Mouse (Mus musculus): ENCODE results near the gene Gne. TPM values are rescaled to one million over a fixed set of nuclear protein-coding genes. Genes with fewer than 3 reads are reported as not detected.

Gene Gne
- polyA plus RNA-seq, 1 experiment from 2014 or later = 33.1 TPM

GRCm38 (mm10) chr4:44110771-44111170 lies 26.8 kb upstream of the Gne start:
- DNase-seq (ENCODE audit: low spot score) (no peak), ATAC-seq (no peak)
- no peak overlapping the region for H3K4me2 ChIP-seq (replicated peaks; ENCODE audit: low read depth, low read length)
- no peaks in the 10 kb centered on the region for H3K36me3 ChIP-seq (ENCODE audit: insufficient read depth, low read length)
- TF ChIP-seq EP300 (IDR thresholded peaks at IDR 0.05) = no peak
- TF ChIP-seq CTCF (IDR thresholded peaks at IDR 0.05) = no peak
- 65% methylated on average over 7 of the region's 7 CpGs for WGBS
- no peak overlapping the region for H3K27ac ChIP-seq (ENCODE audit: low read length)
- no peaks in the 10 kb centered on the region for H3K9me3 ChIP-seq (ENCODE audit: low read length)
- peaks cover 18% of the 10 kb centered on the region; the same call in 1 of the 2 replicates for H3K4me1 ChIP-seq (ENCODE audit: insufficient read depth, low read depth, low read length)
- H3K4me3 ChIP-seq (ENCODE audit: low read depth, low read length) = no peak overlapping the region
- no peak overlapping the region for H3K9ac ChIP-seq (replicated peaks; ENCODE audit: low read depth)
- no peaks in the 10 kb centered on the region for H3K27me3 ChIP-seq (replicated peaks; ENCODE audit: insufficient read depth, low read length)

- DNase-seq (ENCODE audit: low spot score) = no peak
- Histone ChIP-seq H3K4me1 (ENCODE audit: insufficient read depth, low read depth, low read length) (peaks cover 33% of the 10 kb centered on the region), H3K4me3 (ENCODE audit: low read depth, low read length) (no peak overlapping the region), H3K9me3 (ENCODE audit: low read length) (no peaks in the 10 kb centered on the region), H3K27ac (ENCODE audit: low read length) (0 out of 2 replicates have a peak overlapping the region, but pooled peaks have one; percentile 48), H3K27me3 (replicated peaks; ENCODE audit: insufficient read depth, low read length) (no peaks in the 10 kb centered on the region), H3K4me2 (replicated peaks; ENCODE audit: low read depth, low read length) (no peak overlapping the region), H3K9ac (replicated peaks; ENCODE audit: low read depth) (no peak overlapping the region), H3K36me3 (ENCODE audit: insufficient read depth, low read length) (no peaks in the 10 kb centered on the region)
- ATAC-seq = no peak
- TF ChIP-seq EP300 (IDR thresholded peaks at IDR 0.05) = no peak
- TF ChIP-seq CTCF (IDR thresholded peaks at IDR 0.05) = no peak
- WGBS = 77% methylated on average over 6 of the region's 6 CpGs
Observed at GRCm38 (mm10) chr4:44108297-44108696, 24.3 kb upstream of the Gne start.

GRCm38 (mm10) chr4:44107339-44107738 lies 23.4 kb upstream of the Gne start:
- ATAC-seq = peak; percentile 69
- H3K27ac ChIP-seq (ENCODE audit: low read length) = peak overlapping the region; percentile 48
- no peak overlapping the region for H3K4me3 ChIP-seq (ENCODE audit: low read depth, low read length)
- TF ChIP-seq CTCF (IDR thresholded peaks at IDR 0.05) (peak; percentile 39), EP300 (IDR thresholded peaks at IDR 0.05) (no peak)
- peaks cover 28% of the 10 kb centered on the region for H3K4me1 ChIP-seq (ENCODE audit: insufficient read depth, low read depth, low read length)
- peak; percentile 64 for DNase-seq (ENCODE audit: low spot score)
- WGBS = 8% methylated on average over 6 of the region's 6 CpGs
- H3K9me3 ChIP-seq (ENCODE audit: low read length) = no peaks in the 10 kb centered on the region
- no peaks in the 10 kb centered on the region for H3K36me3 ChIP-seq (ENCODE audit: insufficient read depth, low read length)
- no peaks in the 10 kb centered on the region for H3K27me3 ChIP-seq (replicated peaks; ENCODE audit: insufficient read depth, low read length)
- no peak overlapping the region for H3K4me2 ChIP-seq (replicated peaks; ENCODE audit: low read depth, low read length)
- no peak overlapping the region for H3K9ac ChIP-seq (replicated peaks; ENCODE audit: low read depth)

- H3K4me2 ChIP-seq (replicated peaks; ENCODE audit: low read depth, low read length) = peak overlapping the region; percentile 18; the same call in 1 of the 2 replicates
- ATAC-seq (peak; percentile 65), DNase-seq (ENCODE audit: low spot score) (peak; percentile 71)
- whole genome bisulfite sequencing = 10% methylated on average over 18 of the region's 18 CpGs
- TF ChIP-seq EP300 (IDR thresholded peaks at IDR 0.05) (no peak), CTCF (IDR thresholded peaks at IDR 0.05) (no peak)
- H3K36me3 ChIP-seq (ENCODE audit: insufficient read depth, low read length) = no peaks in the 10 kb centered on the region
- peak overlapping the region; percentile 48 for H3K27ac ChIP-seq (ENCODE audit: low read length)
- H3K9ac ChIP-seq (replicated peaks; ENCODE audit: low read depth) = no peak overlapping the region
- H3K4me1 ChIP-seq (ENCODE audit: insufficient read depth, low read depth, low read length) = peaks cover 28% of the 10 kb centered on the region
- H3K27me3 ChIP-seq (replicated peaks; ENCODE audit: insufficient read depth, low read length) = no peaks in the 10 kb centered on the region
- H3K9me3 ChIP-seq (ENCODE audit: low read length) = no peaks in the 10 kb centered on the region
- no peak overlapping the region for H3K4me3 ChIP-seq (ENCODE audit: low read depth, low read length)
Observed at GRCm38 (mm10) chr4:44106297-44106821, 22.4 kb upstream of the Gne start.

GRCm38 (mm10) chr4:44104195-44104917 lies 20.4 kb upstream of the Gne start:
- peak overlapping the region; percentile 20; the same call in 1 of the 2 replicates for H3K27ac ChIP-seq (ENCODE audit: low read length)
- TF ChIP-seq CTCF (IDR thresholded peaks at IDR 0.05) (no peak), EP300 (IDR thresholded peaks at IDR 0.05) (peak; percentile 40; the same call in 1 of the 2 replicates)
- H3K4me1 ChIP-seq (ENCODE audit: insufficient read depth, low read depth, low read length) = peaks cover 28% of the 10 kb centered on the region
- ATAC-seq (peak; percentile 61), DNase-seq (ENCODE audit: low spot score) (peak; percentile 59)
- H3K27me3 ChIP-seq (replicated peaks; ENCODE audit: insufficient read depth, low read length) = no peaks in the 10 kb centered on the region
- no peak overlapping the region for H3K9ac ChIP-seq (replicated peaks; ENCODE audit: low read depth)
- no peaks in the 10 kb centered on the region for H3K9me3 ChIP-seq (ENCODE audit: low read length)
- H3K4me3 ChIP-seq (ENCODE audit: low read depth, low read length) = no peak overlapping the region
- H3K36me3 ChIP-seq (ENCODE audit: insufficient read depth, low read length) = no peaks in the 10 kb centered on the region
- 18% methylated on average over 8 of the region's 8 CpGs for WGBS
- no peak overlapping the region for H3K4me2 ChIP-seq (replicated peaks; ENCODE audit: low read depth, low read length)

- DNase-seq (ENCODE audit: low spot score) = peak; percentile 32
- H3K27ac ChIP-seq (ENCODE audit: low read length) = peak overlapping the region; percentile 20; the same call in 1 of the 2 replicates
- 65% methylated on average over 8 of the region's 8 CpGs for WGBS
Observed at GRCm38 (mm10) chr4:44103620-44104019, 19.6 kb upstream of the Gne start.

More at GRCm38 (mm10) chr4:44103620-44104019, 19.6 kb upstream of the Gne start:
- no peak overlapping the region for H3K9ac ChIP-seq (replicated peaks; ENCODE audit: low read depth)
- no peaks in the 10 kb centered on the region for H3K36me3 ChIP-seq (ENCODE audit: insufficient read depth, low read length)
- no peaks in the 10 kb centered on the region for H3K9me3 ChIP-seq (ENCODE audit: low read length)
- H3K4me1 ChIP-seq (ENCODE audit: insufficient read depth, low read depth, low read length) = peaks cover 28% of the 10 kb centered on the region
- no peaks in the 10 kb centered on the region for H3K27me3 ChIP-seq (replicated peaks; ENCODE audit: insufficient read depth, low read length)
- no peak for TF ChIP-seq EP300 (IDR thresholded peaks at IDR 0.05)
- TF ChIP-seq CTCF (IDR thresholded peaks at IDR 0.05) = no peak
- no peak for ATAC-seq
- H3K4me2 ChIP-seq (replicated peaks; ENCODE audit: low read depth, low read length) = no peak overlapping the region
- no peak overlapping the region for H3K4me3 ChIP-seq (ENCODE audit: low read depth, low read length)
